Mouse (Mus musculus) brain, embryonic 18.5 days (tissue): ENCODE measurements around the gene Eif4g2.

Experiments used
- DNase-seq: peaks from one replicate; pipeline ENCODE4 v3.0.0-alpha.2; 2012; ENCODE audit warnings: low read depth, low spot score

Eif4g2 gene

DNA sequence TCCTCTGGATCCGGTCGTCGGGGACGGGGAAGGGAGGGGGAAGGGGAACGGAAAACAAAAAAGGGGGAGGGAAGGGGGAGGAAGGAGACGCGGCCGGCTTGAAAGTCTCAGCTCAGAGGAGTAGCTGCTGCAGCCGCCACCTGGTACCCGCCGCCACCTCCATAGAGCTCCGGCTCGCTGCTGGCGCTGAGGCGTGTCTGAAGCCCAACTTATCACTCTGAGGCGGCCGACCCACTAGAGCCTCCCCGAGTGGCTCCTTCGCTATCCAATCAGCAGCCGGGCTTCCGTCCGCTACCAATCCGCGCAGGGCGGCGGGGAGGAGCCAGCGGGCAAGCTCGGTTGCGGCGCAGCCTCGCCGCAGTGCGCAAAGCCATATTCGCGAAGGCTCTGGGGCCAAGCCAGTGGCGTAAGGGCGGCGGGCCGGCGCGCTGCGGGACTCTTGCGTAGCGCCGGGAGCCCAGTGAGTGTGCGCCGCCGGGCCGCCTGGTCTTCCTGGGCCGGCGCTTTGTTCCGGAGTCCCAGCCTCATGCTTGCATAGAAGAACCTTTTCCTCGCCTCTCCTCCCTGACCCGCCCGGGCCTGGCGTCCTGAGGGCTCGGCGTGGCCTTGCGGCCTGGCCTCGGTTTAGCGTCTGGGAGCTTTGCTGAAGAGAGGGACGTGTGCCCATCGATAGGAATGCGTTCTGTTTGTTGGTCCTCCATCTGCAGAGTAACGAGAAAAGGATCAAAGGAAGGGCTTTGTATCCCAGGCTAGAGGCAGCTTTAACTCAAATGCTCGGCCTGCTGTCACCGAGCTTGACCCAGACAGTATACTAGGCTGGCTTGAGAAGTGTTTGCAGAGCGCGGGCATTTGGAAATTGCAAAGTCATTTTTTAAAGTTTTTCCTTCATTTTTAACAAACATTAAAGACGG is at the start of gene Eif4g2:
Gene Eif4g2, minus strand, starts transcription at position 209 of the 911 bp plus-strand sequence.
- peak; percentile 97 for DNase-seq

DNA sequence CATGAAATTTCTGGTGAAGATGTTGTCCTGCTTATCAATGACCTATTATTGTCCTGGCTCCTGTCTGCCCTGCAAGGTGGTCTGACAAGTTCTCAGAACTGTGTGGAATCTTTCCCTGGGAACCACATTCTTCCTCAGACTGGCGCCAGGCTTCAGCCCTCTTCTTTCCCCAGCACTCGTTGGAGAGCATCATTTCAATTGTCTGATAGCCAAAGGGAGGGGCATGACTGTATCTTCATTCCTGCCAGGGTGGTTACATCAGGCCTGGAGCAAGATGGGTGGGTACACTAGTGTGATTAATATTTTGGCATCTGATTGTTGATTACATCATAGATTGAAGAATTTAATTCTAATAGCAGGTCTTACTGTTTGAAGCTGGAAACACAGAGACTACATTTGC is 49.8 kb upstream of the Eif4g2 start:
- no peak for DNase-seq

DNA sequence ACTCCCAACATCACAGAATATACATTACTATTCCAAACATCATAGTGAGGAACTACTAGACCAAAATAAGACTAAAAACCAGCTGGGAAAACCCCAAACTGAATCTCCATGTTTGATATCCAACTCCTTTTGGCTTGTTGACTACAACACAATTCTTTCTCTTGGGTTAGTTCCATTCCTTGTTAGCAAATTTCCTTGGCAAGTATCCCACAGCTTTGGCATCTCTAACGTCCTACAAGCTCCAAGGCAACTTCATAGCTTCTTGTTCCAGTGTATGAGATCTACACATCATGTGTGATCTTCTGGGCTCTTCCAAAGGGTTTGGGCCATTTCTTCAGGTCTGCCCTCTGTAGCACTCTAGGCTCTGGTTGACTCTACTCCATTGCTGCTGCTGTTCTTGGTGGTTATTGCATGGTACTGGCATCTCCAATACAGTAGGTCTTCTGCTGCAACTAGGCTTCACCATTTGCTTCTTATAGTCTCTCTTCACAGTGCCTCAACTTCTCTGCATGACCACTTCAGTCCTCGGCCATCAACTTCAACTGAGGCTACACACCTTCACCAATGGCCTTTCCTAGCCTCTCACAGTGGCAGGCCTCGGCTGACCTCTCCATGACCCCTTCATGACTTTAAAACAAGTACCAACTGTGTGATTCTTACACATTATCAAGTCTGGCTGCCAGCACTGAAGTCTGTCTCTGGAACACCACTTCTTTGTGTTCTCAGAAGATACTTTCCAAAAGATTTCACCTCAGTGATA is 44.0 kb upstream of the Eif4g2 start:
- DNase-seq = no peak

DNA sequence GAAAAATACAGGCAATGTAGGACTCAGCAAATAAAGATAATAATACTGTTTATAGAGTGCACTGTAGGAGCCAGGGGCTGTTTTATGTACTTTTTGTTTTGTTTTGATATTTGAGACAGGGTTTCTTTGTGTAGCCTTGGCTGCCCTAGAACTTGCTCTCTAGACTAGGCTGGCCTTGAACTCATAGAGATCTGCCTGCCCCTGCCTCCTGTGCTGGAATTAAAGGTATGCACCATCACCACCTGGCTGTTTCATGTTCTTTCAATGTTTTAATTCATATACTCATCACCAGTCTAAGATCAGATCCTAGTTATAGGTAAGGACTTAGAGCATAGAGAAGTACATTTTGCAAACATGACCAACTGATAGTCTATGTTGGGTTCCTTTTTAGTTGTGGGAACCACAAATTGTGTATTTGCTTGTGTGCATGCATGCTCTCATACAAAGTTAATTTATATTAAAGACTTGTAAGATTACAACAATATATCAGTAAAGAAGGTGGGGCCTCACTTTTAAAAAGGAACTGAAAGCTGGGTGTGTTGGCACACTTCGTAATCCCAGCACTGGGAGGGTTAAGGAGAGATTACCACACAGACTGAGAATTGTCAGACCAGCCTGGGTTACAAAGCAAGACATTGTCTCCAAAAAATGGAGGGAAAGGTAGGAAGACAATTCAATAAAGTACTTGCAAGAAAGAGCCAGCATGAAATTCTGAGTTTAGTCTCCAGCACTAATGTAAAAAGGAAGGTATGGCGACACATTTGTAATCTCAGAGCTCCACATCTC is 41.1 kb upstream of the Eif4g2 start:
- no peak for DNase-seq

DNA sequence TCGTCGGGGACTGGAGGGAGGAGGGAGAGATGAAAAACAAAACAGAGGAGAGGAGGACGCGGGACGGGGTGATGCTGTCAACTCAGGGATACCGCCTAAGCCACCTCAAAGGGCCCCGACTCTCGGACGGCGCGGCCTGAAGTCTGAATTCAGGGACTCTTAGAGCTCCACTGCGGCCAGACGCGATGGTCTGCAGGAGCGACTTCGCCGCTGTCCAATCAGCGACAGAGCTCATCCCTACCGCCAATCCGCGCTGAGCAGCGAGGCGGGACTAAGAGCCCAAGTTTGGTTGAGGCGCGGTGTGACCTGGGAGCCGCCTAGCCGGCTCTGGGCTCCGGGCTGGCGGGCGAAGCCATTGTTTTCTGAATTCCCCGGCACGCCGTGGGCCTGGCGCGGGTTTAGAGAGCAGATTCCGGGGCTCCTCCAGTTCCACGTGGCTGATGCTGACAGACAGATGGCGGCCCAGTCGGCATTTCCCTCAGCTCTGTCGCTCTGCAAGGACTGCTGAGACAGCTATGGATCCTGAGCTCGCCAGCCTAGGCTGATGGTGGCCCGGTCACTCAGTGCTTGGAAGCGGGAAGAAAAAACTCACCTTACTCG is 39.8 kb upstream of the Eif4g2 start:
- DNase-seq = peak; percentile 93

DNA sequence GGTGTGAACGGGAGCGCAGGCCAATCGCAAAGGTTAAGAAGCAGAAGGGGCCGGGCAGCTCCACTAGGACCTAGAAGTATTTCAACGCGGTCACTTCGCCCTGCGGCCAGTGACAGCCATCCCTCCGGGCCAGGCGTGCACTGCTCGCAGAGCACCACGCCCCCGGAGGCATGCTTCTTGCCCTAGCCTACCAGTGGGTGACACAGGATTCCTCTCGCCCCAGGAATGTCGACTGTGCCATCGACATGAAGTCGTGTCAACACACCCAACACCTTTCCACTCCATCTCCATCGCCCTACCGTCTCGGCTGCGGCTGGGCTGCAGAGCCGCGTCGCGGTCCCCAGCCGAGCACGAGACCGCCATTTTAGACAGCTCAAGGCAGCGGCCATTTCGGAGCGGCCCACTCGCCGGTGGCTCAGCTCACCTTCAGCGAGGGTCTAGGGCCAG is 39.3 kb upstream of the Eif4g2 start:
- DNase-seq = no peak

DNA sequence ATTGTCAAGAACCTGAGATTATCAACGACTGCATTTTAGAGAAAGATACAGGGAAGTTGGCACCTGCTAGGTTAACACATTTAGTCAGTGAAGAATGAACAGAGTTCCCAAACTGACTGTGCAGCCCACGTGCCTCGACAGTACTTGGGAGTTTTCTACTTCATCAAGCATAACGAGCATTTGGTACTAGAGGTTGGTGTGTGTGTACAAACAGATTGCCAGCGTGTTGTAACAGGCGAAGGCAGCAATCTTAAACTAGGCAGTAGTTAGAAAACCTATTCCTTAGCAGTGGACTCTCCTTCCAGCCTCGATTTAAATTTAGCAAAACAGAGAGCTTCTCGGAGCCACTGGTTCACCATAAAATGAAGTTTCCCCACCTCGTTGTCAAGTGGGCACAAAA is 38.7 kb upstream of the Eif4g2 start:
- DNase-seq = no peak

DNA sequence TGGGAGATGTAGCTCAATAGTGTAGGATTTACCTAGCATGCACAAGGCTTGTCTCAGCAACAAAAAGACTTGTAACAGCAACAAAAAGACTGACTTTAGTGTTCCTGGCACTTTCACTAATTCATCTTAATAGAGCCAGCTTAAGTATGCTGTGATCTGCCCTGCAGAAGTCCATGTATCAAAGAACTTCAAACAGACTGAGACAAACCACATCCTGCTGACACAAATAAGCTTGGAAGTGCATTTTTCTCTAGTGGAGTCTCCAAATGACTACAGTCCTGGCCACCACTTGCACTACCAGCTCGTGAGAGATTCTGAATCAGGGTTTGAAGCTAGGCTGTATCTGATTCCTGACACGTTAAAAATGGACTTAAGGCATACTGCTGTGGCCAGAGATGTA is 26.7 kb upstream of the Eif4g2 start:
- no peak for DNase-seq

DNA sequence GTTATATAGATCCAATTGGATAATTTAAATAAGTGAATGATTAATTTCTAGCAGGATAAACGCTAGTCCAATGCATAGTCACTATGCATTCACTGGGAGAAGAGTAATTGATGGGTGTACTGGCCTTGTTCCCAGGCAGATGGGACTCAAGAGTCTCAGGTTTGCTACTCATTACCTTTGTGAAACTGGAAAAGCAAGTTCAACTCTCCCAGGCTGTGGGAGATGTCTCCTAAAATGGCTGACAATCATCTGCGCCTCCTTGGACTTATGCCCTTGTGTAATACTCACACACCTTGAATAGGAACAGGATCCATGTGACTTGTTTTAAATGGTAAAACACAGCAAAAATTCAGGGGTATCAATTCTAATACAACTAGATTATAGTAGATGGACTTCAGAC is 26.3 kb upstream of the Eif4g2 start:
- DNase-seq = no peak

DNA sequence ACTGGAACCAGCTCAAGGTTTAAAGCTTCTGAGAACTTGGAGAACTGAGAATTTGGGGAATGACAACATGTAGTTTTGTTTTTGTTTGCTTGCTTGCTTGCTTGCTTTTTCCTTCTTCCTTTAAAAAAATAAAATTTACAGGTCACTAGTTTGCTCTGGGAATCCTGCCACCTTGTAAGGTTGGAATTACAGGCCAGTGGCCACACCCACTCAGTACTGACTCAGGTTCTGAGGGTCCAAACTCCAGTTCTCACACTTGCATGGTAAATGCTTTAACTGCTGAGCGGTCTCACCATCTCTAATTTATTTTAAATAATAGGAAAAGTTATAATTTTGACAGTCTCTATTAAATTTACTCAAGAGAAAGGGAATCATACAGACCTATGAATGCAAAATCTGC is 15.4 kb upstream of the Eif4g2 start:
- DNase-seq = no peak

DNA sequence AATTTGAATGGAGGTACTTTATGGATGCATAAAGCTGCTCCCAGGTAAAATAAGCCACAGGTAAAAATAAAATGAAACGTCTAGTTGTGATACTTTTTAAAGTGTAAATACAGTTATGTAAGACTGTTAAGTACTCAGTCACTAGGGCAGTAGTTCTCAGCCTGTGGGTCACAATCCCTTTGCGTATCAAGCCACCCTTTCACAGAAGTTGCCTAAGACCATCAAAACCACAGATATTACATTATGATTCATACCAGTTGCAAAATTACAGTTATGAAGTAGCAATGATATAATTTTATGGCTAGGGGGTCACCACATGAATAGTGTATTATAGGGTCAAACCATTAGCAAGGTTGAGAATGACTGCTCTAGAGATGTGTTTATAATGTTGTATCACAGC is 12.3 kb upstream of the Eif4g2 start:
- DNase-seq = no peak

DNA sequence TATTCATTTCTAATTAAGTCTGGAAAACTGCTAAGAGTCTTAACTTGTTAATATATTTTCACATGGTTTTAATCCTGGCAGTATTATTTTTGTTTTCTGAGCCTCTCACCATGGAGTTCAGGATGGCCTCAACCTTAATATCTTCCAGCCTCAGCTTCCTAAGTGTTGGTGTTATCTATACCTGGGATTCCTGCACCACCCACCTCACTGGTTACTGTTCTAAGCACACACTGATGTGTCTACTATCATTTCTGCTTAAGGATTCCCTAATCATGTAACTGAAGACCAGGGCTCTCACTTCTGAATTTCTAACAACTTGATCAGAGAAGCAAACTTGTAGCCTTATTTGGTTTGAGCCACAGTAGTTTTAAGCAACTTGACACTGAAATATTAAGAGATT is 2.3 kb upstream of the Eif4g2 start:
- DNase-seq = no peak

DNA sequence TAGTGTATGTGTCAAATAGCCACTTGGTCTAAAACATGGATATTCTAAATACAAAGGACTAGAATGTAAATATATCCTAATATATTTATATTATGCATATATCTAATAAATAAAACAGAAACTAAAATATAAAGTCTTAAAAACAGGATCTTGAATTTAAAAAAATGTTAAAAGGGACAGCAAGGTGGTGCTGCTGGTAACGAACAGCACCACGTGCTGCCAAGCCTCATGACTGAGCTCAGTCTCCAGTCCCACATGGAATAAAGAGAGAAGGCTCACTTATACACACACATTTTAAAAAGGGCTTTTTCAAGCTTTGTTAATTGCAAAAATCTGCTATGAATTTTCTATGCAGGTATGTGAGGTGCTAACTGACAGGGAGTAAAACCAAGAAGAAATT is 1.6 kb upstream of the Eif4g2 start:
- DNase-seq = no peak

DNA sequence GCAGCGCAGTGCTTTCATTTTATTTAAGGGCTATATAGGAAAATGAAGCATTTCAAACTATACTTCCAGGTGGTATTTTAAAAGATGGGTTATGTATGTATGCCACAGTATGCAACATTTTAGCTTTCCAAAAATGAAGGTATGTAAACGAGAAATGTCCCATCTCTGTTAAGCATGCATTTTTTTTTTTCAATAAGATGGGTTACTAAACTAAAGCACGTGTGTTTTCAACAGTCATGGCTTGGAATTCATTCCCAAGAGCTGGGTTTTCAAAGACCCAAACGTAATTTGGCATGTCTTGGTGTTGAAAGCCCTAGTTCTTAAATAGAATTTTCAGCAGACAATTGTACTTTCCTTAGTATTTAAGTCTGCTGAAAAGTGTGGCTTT is 897 bp upstream of the Eif4g2 start:
- DNase-seq = no peak

DNA sequence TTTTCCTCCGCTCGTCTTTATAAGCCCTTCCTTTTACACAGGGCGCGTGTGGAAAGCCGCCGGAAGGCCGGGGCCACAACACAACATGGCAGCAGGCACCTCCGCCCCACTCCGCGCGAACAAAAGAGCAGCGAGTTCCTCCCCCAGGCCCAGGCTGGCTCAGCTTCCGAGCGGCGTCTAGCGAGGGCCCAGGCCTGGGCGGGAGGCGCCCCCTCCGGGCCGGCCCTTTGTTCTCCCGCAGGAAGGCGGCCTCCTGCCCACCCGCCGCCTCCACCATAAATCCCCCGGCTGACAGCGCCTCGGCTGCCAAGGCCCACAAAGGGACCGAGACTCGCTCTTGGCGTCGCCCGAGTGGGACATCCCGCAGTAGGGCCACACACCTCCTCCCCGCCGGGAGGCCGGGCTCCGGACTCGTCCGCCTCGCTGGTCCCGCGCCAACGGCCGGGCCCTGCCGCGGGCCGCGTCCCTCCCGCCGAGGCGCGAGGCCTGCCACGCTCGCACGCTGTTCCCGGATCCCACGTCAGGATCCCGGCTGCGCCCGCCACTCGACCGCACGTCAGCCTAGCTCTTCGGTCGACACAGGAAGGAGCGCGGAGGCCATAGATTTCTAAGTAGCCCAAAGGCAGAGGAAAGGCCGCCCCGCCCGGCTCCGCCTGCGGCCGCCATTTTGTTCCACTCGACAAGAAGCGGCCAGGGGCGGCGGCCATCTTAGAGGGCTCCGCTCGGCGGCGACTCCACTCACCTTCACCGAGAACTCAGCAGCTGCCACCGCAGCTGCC is 598 bp downstream of the Eif4g2 start:
- peak; percentile 76 for DNase-seq

DNA sequence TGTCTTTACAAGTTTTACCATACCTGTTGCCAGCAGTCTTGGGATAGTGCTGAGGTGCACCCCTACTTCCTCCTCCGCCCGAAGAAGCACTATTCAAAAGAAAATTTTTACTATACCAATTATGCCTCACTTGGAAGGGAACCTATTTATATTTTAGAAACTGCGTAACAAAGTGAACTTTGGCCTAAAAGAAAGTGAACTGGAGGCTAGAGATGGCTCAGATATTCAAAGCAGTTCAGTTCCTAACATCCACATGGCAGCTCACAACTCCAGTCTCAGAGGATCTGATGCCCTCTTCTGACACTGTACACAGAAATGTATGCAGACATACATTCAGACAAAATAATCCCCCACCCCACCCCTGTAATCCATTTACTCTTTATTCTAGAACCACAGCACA is 2.0 kb downstream of the Eif4g2 start:
- no peak for DNase-seq

DNA sequence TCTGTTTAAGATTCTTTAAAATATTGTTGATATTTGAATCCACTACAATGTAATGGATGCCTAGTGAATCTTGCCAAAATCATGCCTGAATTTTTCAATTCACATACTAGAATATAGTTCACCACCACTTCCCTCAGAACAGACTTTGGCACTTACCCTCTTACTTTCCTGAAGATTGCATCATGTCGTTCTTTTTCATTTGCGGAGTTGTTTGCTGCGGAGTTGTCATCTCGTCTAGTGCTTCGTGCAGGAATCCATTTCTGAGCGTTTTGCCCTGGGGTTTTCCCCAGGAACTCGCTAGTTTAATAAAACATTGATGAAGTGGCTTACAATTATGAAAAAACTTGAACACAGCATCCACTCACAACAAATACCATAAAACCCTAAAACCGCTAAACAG is 2.8 kb downstream of the Eif4g2 start:
- no peak for DNase-seq

DNA sequence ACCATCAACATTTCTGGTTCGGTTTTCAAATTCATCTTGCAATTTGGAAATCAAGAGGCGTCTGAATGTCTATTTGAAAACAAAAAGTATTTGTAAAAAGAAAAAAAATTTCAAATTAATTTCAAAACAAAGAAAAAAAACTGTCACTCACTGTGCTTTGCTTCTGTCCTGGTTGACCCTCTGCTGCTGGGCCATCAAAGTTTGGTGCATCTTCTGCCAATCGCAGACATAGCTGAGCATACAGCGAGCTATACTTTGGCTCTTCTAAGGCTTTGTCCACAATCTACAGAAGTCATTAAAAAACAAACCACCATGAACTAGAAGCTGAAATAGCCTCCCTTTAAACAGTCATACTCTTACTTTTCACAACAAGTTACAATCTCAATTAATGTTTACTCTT is 4.6 kb downstream of the Eif4g2 start:
- no peak for DNase-seq

DNA sequence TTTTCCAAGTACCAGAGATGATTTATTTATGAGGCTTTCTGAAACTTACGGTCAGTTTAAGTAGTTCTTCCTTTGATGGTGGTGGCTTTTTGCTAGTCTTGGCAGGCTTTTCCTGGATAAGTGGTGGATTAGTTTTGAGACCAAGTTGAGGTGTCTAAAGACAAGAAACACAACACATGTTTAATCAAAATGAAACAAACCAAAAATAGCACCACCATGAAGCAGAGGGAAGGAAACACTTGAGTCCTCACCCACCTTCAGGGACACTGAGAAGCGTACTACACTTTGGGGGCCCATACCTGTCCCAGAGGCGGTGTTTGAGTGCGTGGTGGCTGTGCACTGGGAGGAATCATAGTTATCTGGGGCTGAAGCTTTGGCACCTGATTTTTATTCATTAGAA is 7.5 kb downstream of the Eif4g2 start:
- DNase-seq = no peak

DNA sequence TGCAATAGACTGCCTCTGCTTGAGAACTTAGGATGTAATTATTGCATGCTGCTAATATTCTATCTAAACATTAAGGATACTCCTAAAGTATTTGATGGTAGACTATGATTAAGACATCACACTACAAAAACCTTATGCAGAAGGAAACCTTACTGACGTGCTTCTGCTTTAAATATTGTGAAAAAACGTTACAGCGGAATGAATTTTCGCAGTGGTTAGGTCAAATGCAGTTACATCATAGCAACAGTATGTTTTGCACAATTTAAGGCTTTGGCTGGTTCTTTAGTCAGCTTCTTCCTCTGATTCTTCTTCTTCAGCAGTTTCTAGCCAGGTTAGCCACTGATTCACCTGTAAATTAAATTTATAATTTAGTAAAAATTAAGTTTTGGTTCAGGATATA is 10.4 kb downstream of the Eif4g2 start:
- DNase-seq = no peak

DNA sequence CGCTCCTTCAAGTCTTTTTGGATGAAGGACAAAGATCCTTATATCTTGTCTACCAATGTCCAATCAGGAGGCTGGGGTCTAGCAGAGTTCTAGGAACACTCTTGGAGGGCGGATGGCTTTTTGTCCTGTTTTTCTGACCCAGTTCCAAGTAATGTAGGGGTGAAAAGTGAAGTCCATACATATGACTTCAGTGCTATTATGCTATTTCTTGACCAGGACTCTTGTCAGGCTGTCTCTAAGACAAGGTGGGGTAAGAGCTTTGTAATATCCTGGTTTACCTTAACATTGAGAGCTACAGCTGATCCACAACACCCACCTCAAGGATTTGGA is 12.7 kb downstream of the Eif4g2 start:
- no peak for DNase-seq
